Mouse (Mus musculus): ENCODE measurements around the gene Tmem176b. TPM values are rescaled to one million over a fixed set of nuclear protein-coding genes. Genes with fewer than 3 reads are reported as not detected.
"Not testable (repeated sequence)": the region's sequence is repeated elsewhere in the genome, so short reads cannot be mapped to it uniquely, and the experiment has no call there.

Tmem176b gene
- 150 and 178 TPM in 2 replicates for polyA plus RNA-seq (2016; fragmentation: Nextera tagmentation; extraction: Ambion mirVana)

DNA sequence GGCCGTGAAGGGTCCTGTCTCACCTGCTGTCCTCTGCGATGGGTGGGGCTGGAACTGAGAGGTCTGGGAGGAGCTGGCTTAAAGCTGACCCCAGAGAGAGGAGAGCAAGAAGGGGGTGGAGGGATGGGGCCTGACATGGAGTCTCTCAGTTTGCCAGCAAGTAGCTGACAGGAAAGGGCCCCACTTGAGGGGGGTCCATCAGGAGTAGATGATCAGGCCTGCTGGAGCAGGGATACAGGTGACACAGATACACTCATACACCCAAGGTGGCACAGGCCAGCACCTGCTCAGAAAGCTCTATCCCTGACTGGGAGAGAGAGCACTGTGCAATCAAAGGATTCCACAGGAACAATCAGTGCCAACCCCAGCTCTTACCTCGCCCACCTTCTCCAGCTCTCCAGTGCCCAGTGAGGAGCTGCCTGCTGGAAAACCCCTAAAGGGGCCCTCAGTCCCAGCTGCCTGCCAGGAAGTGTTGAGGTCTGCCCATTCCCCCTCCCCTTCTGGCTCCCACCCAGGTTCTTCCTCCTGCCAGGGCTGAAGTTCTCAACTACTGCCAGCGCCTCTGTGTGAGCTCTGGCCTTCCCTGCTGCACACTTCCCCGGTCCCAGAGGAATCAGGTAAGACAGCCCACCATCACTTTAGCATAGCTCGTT is at the start of gene Tmem176b:
Gene Tmem176b (minus strand): TSS at position 524 of the 653 bp plus-strand sequence.
- H3K27me3 ChIP-seq (ENCODE audit: insufficient read depth, poor library complexity, severe bottlenecking), result no peaks in the 10 kb centered on the region
- peak; percentile 96 for DNase-seq (ENCODE audit: low spot score)
- peaks cover 40% of the 10 kb centered on the region for H3K4me1 ChIP-seq
- WGBS, result 8% methylated on average over 6 of the region's 6 CpGs
- H3K9me3 ChIP-seq, result no peaks in the 10 kb centered on the region
- peaks cover 44% of the 10 kb centered on the region for H3K36me3 ChIP-seq
- peak within 1 kb of the TSS; percentile 65 for H3K4me3 ChIP-seq
- H3K27ac ChIP-seq, result peak within 1 kb of the TSS; percentile 92

DNA sequence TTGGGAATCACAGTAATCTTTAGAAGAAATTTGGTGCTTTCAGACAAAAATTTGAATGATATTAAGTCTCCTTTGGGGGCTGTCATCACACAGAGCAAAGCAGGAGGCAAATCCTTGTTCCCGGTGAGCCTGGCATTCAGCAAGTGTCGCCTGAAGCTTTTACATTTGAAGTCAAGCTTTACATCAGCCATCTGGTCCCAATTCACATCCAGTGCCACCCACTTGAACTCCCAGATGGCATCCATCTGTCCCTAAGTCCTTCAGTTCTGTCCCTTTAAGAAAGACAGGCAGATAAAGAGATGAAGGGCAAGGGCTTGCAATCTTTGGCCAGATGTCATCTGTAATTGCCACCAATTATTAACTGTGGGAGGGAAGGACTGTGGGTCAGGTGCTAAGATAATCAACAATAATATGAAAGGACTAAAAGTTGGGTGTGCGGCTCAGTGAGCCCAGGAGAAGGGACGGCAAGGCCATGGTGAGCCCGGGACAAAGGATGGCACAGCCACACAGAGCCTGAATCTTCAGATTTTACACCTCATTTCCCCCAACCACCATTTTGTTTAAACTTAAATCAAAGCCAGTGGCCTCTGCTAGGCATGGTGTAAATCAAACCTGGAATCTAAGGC is 35.3 kb upstream of the Tmem176b start:
- Histone ChIP-seq H3K27me3 (ENCODE audit: insufficient read depth, poor library complexity, severe bottlenecking) (no peaks in the 10 kb centered on the region), H3K4me1 (no peaks in the 10 kb centered on the region), H3K9me3 (no peaks in the 10 kb centered on the region), H3K27ac (no peak overlapping the region), H3K36me3 (no peaks in the 10 kb centered on the region), H3K4me3 (no peak overlapping the region)
- peak; percentile 20 for DNase-seq (ENCODE audit: low spot score)
- 71% methylated on average over 5 of the region's 5 CpGs for WGBS

DNA sequence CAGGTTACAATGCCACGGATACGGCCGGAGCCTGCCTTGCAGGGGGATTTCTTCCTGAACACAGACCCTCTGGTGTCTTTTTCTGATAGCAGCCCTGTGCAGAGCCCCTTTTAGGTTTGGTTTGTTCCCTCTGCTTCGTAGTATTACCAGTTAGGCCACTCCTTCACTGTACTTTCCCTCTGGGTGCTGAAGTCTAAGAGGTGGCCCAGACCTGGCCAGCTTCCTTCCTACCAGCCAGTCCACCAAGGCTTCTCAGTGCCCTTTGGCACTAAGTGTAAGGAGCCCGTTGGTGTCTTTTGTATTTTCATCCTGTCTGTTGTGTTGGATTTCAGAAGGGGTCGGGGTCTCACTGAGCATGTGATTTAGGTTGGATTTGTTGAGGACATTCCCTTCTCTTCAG is 34.2 kb upstream of the Tmem176b start:
- peak; percentile 48 for DNase-seq (ENCODE audit: low spot score)
- WGBS, result 81% methylated on average over 6 of the region's 6 CpGs
- no peaks in the 10 kb centered on the region for H3K9me3 ChIP-seq

DNA sequence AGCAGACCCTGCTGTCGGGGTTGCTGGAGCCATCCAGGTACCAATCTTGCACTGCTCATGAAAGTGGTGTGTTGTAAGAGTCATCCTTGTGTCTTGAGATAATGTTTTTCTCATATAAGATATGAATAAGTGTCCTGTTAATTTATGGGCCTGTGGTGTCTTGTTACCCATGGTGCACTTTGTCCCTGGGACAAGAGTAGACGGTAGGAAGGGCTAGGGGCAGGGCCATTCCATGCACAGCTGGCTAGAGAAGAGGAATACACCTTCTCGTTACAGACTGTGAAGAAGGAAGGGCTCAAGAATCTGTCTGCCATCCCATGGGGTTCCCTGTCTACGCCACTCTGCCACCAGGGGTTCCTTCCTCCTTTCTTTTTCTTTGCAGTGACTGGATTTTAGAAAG is 33.3 kb upstream of the Tmem176b start:
- Histone ChIP-seq H3K36me3 (no peaks in the 10 kb centered on the region), H3K4me1 (no peaks in the 10 kb centered on the region), H3K9me3 (no peaks in the 10 kb centered on the region), H3K4me3 (no peak overlapping the region), H3K27me3 (ENCODE audit: insufficient read depth, poor library complexity, severe bottlenecking) (no peaks in the 10 kb centered on the region), H3K27ac (no peak overlapping the region)
- WGBS, result 73% methylated on average over 4 of the region's 4 CpGs
- DNase-seq (ENCODE audit: low spot score), result peak; percentile 35

More for the DNA sequence above, 34.2 kb upstream of the Tmem176b start:
- no peak overlapping the region for H3K4me3 ChIP-seq
- no peaks in the 10 kb centered on the region for H3K27me3 ChIP-seq (ENCODE audit: insufficient read depth, poor library complexity, severe bottlenecking)
- H3K36me3 ChIP-seq, result no peaks in the 10 kb centered on the region
- H3K27ac ChIP-seq, result no peak overlapping the region
- H3K4me1 ChIP-seq, result no peaks in the 10 kb centered on the region

DNA sequence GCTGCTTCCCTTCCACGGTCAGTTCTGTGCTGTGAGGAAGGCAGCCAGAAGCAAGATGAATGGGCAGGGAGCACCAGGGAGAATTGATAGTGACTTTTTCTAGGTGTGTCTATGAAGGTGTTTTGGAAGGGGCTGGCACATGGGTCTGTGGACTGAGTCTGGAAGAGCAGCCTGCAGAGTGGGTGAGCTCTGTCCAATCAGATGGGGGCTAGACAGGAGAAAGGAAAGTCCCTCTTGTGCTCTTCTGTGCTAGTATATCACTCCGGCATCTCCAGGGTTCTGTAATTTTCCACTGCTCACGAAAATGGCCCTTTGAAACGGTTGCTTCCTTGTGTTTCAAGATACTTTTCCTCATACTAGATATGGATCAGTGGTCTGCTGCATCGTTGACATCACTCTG is 31.3 kb upstream of the Tmem176b start, which contains the start of gene Aoc1:
Gene Aoc1 (plus strand): TSS at position 301 of the 400 bp plus-strand sequence.
- no peaks in the 10 kb centered on the region for H3K9me3 ChIP-seq
- peak; percentile 43 for DNase-seq (ENCODE audit: low spot score)
- 71% methylated on average over 5 of the region's 5 CpGs for WGBS
- no peak within 1 kb of the TSS for H3K27ac ChIP-seq
- no peak within 1 kb of the TSS for H3K4me3 ChIP-seq
- H3K36me3 ChIP-seq, result no peaks in the 10 kb centered on the region
- no peaks in the 10 kb centered on the region for H3K27me3 ChIP-seq (ENCODE audit: insufficient read depth, poor library complexity, severe bottlenecking)
- H3K4me1 ChIP-seq, result no peaks in the 10 kb centered on the region

DNA sequence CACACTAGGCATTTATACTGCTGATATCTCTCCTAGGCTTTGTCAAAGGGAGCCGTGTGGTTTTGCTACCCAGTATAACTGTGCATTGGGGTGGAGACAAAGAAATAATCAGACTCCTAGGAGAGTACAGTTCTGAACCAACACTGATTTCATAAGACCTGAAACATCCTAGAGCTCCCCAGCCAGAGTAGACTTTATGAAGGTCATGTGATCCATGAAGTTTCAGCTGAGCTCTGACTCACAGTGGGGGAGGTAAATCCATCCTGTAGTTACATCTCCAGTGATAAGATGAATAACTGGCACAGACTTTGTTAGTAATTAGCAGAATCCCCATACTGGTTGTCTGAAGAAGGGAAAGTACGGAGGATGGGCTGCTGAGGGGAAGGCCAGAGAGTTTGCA is 28.5 kb upstream of the Tmem176b start:
- Histone ChIP-seq H3K36me3 (no peaks in the 10 kb centered on the region), H3K4me1 (no peaks in the 10 kb centered on the region), H3K4me3 (no peak overlapping the region), H3K9me3 (no peaks in the 10 kb centered on the region), H3K27me3 (ENCODE audit: insufficient read depth, poor library complexity, severe bottlenecking) (no peaks in the 10 kb centered on the region), H3K27ac (no peak overlapping the region)
- DNase-seq (ENCODE audit: low spot score), result peak; percentile 17
- WGBS, result 60% methylated on average over 2 of the region's 2 CpGs

DNA sequence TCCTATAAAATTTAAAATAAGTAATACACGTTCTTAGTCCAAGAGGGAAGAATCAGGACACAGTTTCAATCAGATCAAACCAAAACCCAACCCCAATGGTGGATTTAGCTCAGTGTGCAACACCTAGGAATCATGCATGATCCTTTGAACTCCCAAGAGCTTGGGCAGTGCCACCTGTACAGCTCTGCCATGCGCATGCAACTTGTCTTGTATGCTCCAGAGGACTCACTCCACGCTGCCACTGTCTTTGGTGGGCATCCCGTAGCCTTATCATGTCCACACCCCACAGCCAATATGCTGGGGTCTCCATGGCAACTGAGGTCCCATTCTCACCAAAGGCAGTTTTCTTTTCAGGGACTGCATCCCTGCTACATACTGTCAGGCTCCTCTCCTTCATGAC is 25.9 kb upstream of the Tmem176b start:
- H3K27ac ChIP-seq, result no peak overlapping the region
- peak; percentile 71 for DNase-seq (ENCODE audit: low spot score)
- WGBS, result 56% methylated on average over 4 of the region's 4 CpGs

DNA sequence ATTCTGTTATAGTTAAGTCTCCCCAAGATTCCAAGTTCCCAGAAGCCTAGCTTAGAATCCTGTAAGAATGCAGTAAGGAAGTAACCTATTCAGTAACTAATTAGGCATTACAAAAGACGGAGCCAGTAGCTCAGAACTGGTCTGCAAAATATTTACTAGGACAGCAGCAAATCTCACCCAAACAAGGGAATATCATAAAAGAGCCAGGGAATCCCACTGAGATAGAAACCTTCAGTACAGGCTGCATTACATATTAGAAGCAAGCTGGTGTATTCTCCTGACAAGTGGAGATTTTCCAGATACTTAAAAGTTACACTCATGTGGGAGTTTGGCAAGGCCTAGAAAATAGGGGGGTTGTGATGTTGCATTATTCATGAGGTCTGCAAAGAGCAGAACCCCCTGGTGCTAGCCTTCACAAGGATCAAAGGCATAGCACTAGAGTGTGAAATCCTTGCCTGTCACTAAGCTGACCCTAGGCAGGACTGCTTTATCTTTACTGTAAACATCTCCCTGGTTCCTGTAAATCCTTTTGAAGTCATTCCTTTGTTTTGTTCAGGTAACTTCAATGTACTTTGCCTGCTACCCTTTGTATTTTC is 25.2 kb upstream of the Tmem176b start:
- H3K36me3 ChIP-seq; H3K27ac ChIP-seq; H3K4me3 ChIP-seq; H3K4me1 ChIP-seq; H3K9me3 ChIP-seq; H3K27me3 ChIP-seq (ENCODE audit: insufficient read depth, poor library complexity, severe bottlenecking): not testable (repeated sequence)
- 30% methylated on average over 1 of the region's 1 CpGs for WGBS
- DNase-seq (ENCODE audit: low spot score), result peak; percentile 25

More for the DNA sequence above, 25.9 kb upstream of the Tmem176b start:
- Histone ChIP-seq H3K36me3 (no peaks in the 10 kb centered on the region), H3K27me3 (ENCODE audit: insufficient read depth, poor library complexity, severe bottlenecking) (no peaks in the 10 kb centered on the region), H3K4me3 (no peak overlapping the region), H3K9me3 (no peaks in the 10 kb centered on the region), H3K4me1 (0 out of 2 replicates have a peak, but pooled peaks cover 1% of the 10 kb centered on the region)

DNA sequence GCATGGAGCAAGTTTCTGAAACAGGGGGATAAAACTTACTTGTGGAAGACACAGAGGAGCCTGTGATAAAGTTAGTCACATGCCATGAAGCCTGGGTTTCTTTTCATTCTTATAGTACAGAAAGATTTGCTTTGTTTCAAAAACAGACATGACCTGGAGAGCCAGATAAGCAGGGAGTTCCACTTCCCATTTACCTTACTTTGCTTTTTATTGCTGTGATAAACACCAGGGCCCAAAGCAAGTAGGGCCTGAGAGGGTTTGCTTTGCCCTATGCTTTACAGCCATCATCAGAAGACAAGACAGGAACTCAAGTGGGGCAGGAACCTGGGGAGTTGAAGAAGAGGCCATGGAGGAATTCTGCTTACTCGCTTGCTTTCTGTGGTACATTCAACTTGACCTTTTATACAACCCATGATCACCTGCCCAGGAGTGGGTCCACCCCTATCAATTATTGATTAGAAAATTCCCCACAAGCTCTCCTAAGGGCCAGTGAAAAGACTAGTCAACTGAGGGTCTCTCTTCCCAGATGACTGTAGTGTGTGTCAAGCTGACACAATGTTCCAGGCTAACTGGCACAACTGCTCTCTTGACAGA is 24.0 kb upstream of the Tmem176b start:
- Histone ChIP-seq H3K9me3 (no peaks in the 10 kb centered on the region), H3K27me3 (ENCODE audit: insufficient read depth, poor library complexity, severe bottlenecking) (no peaks in the 10 kb centered on the region), H3K4me3 (no peak overlapping the region), H3K4me1 (peaks cover 8% of the 10 kb centered on the region), H3K36me3 (no peaks in the 10 kb centered on the region), H3K27ac (no peak overlapping the region)
- 89% methylated on average over 1 of the region's 1 CpGs for WGBS
- no peak for DNase-seq (ENCODE audit: low spot score)

DNA sequence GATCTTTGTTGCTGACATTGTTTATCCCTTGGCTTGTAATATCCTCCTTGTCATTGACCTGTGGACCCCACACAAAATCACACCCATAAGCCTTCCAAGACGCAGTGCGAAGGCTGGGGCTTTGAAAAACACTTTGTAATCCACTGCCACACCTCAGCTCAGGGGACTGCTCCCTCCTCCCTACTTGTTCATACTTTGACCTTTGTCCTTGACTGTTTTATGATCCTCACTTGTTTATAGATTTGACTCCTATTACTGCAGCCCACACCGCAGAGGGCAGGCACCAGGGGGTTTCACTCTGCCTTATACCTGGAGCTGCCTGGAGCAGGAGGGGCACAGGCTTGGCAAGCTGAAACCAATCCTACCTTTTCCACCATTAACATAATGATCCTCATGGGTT is 23.4 kb upstream of the Tmem176b start:
- WGBS, result 77% methylated on average over 3 of the region's 3 CpGs
- no peaks in the 10 kb centered on the region for H3K9me3 ChIP-seq
- H3K36me3 ChIP-seq, result no peaks in the 10 kb centered on the region
- peak; percentile 33 for DNase-seq (ENCODE audit: low spot score)
- H3K27ac ChIP-seq, result no peak overlapping the region
- H3K4me1 ChIP-seq, result peaks cover 10% of the 10 kb centered on the region
- H3K27me3 ChIP-seq (ENCODE audit: insufficient read depth, poor library complexity, severe bottlenecking), result no peaks in the 10 kb centered on the region
- no peak overlapping the region for H3K4me3 ChIP-seq

DNA sequence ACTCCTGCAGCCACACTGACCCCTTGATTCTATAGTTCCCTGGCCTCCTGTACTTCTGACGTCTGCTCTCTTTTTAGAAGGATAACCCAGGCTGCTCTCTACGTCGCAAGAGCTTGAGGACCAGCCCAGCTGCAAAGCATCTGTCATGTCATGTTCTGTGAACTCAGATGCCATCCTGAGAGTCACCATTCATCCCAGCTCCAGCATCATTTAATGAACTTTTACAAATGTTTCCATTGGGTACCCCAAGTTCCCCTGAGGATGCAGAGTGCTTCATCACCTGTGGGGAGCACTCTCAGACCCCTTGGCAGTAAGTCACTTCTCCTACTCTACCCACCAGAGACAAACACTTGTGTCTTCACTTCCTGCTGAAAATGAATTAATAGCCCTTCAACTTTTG is 22.9 kb upstream of the Tmem176b start:
- Histone ChIP-seq H3K27ac (no peak overlapping the region), H3K9me3 (no peaks in the 10 kb centered on the region), H3K36me3 (no peaks in the 10 kb centered on the region), H3K4me1 (peaks cover 10% of the 10 kb centered on the region), H3K4me3 (no peak overlapping the region), H3K27me3 (ENCODE audit: insufficient read depth, poor library complexity, severe bottlenecking) (no peaks in the 10 kb centered on the region)
- peak; percentile 39 for DNase-seq (ENCODE audit: low spot score)
- WGBS, result 51% methylated on average over 3 of the region's 3 CpGs

DNA sequence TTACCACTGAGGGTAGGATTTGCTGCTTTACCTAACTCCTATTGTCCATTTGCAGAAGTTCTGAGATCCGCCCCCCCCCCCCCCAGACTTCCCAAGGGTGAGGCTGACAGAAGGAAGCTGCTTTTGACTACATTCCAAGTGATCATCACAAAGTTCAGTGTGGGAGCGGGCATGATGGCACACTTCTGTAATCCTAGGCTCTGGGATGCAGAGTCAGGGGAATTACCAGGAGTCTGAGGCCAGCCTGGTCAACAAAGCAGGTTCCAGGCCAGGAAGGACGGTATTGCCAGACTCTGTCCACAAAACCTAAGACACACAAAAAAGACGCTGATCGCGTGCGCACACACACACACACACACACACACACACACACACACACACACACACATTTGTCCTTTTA is 22.2 kb upstream of the Tmem176b start:
- WGBS, result 82% methylated on average over 7 of the region's 7 CpGs
- H3K9me3 ChIP-seq, result no peaks in the 10 kb centered on the region
- no peaks in the 10 kb centered on the region for H3K27me3 ChIP-seq (ENCODE audit: insufficient read depth, poor library complexity, severe bottlenecking)
- H3K27ac ChIP-seq, result no peak overlapping the region
- peak; percentile 69 for DNase-seq (ENCODE audit: low spot score)
- peaks cover 10% of the 10 kb centered on the region for H3K4me1 ChIP-seq
- H3K36me3 ChIP-seq, result no peaks in the 10 kb centered on the region
- no peak overlapping the region for H3K4me3 ChIP-seq

DNA sequence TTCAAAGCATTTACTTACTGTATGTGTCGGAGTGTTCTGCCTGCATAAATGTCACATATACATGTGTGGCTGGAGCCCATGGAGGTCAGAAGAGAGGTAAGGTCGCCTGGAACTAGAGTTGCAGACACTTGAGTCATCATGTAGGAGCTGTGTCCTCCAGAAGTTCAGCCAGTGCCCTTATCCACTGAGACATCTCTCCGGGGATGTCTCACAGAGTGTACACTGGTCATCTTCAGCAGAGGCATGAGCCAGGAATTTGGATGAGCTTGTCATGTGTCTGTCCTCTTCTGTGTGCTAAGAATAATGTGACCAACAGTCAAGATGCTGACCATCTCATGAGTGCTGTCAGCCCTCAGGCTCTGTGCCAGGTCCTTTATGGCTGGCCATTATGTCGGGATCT is 21.5 kb upstream of the Tmem176b start:
- no peaks in the 10 kb centered on the region for H3K27me3 ChIP-seq (ENCODE audit: insufficient read depth, poor library complexity, severe bottlenecking)
- no peaks in the 10 kb centered on the region for H3K36me3 ChIP-seq
- no peaks in the 10 kb centered on the region for H3K9me3 ChIP-seq
- no peak overlapping the region for H3K4me3 ChIP-seq
- no peak overlapping the region for H3K27ac ChIP-seq
- 79% methylated on average over 4 of the region's 4 CpGs for WGBS
- peaks cover 10% of the 10 kb centered on the region for H3K4me1 ChIP-seq
- peak; percentile 70 for DNase-seq (ENCODE audit: low spot score)
